31 mouse cellular contexts compared by ENCODE assay signal in the genomic region with DNA sequence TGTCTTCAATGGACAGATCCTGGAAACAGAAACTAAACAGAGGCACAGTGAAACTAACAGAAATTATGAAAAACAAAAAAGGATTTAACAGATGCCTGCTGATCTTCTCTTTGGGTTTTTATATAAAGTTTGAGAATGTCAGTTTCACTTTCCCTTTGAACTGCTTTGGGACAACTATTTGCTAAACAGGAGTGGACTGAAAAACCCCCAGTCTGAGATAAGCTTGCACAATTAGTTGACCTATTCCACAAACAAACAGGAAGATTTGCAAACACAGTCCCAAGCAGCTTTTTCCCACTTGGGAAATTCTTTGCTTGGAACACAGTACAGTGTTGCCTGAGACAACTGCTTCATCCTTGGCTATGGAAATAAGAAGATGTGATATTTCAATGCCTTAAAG. TPM values are rescaled to one million over a fixed set of nuclear protein-coding genes. Genes with fewer than 3 reads are reported as not detected.
DNase-seq lines count a peak whose midpoint lies in the region; ATAC-seq and TF ChIP-seq lines count a peak whose summit lies in the region.
"Had no signal": no experiment of that assay in that cellular context is flagged by ENCODE, and none has a peak within 500 bp of the region (broad histone marks: within the 10 kb centered on the region; RNA-seq: fewer than 3 reads in every experiment).

No protein-coding gene starts in this region.

- no peak for TF ChIP-seq EP300 in liver, postnatal 0 days (IDR thresholded peaks at IDR 0.05; ENCODE audit: low read depth)

- H3K4me3 ChIP-seq in liver, postnatal 0 days (ENCODE audit: low read depth, low read length): no peak overlapping the region
- no peak overlapping the region for H3K4me3 ChIP-seq in liver, embryonic 11.5 days (ENCODE audit: low read depth, low read length)
- no peak overlapping the region for H3K4me3 ChIP-seq in hindbrain, embryonic 11.5 days (ENCODE audit: low read depth, low read length)
- H3K4me3 ChIP-seq: embryonic facial prominence, embryonic 13.5 days; embryonic facial prominence, embryonic 15.5 days; erythroblast, embryonic 14.5 days; forebrain, embryonic 10.5 days; forebrain, embryonic 12.5 days had no signal

- no peak overlapping the region; the same call in 1 of the 2 replicates for H3K9ac ChIP-seq in liver, postnatal 0 days (replicated peaks)
- H3K9ac ChIP-seq in liver, embryonic 11.5 days (ENCODE audit: low read depth, low read length): no peak overlapping the region
- H3K9ac ChIP-seq in hindbrain, embryonic 11.5 days (ENCODE audit: low read depth, low read length): no peak overlapping the region
- H3K9ac ChIP-seq: embryonic facial prominence, embryonic 13.5 days; embryonic facial prominence, embryonic 15.5 days; forebrain, embryonic 12.5 days; forebrain, postnatal 0 days had no signal

- no peaks in the 10 kb centered on the region for H3K36me3 ChIP-seq in liver, postnatal 0 days (replicated peaks; ENCODE audit: insufficient read depth, low read length)
- no peaks in the 10 kb centered on the region for H3K36me3 ChIP-seq in liver, embryonic 11.5 days (ENCODE audit: control insufficient read depth, insufficient read depth, low read length)
- H3K36me3 ChIP-seq in hindbrain, embryonic 11.5 days (ENCODE audit: control insufficient read depth, insufficient read depth, low read length): no peaks in the 10 kb centered on the region
- H3K36me3 ChIP-seq: embryonic facial prominence, embryonic 13.5 days; embryonic facial prominence, embryonic 15.5 days; forebrain, embryonic 10.5 days; forebrain, embryonic 12.5 days; G1E had no signal

- peak overlapping the region; percentile 34 for H3K27ac ChIP-seq in liver, postnatal 0 days (ENCODE audit: low read depth)
- no peak overlapping the region for H3K27ac ChIP-seq in liver, embryonic 11.5 days (ENCODE audit: low read depth, low read length)
- H3K27ac ChIP-seq in hindbrain, embryonic 11.5 days (ENCODE audit: low read depth, low read length): no peak overlapping the region
- H3K27ac ChIP-seq: embryonic facial prominence, embryonic 13.5 days; embryonic facial prominence, embryonic 15.5 days; forebrain, embryonic 10.5 days; forebrain, embryonic 12.5 days had no signal

- no peaks in the 10 kb centered on the region for H3K4me1 ChIP-seq in liver, postnatal 0 days (ENCODE audit: insufficient read depth)
- H3K4me1 ChIP-seq in liver, embryonic 11.5 days (replicated peaks; ENCODE audit: control insufficient read depth, insufficient read depth, low read length): no peaks in the 10 kb centered on the region
- no peaks in the 10 kb centered on the region for H3K4me1 ChIP-seq in hindbrain, embryonic 11.5 days (replicated peaks; ENCODE audit: control insufficient read depth, insufficient read depth, low read length)
- H3K4me1 ChIP-seq: embryonic facial prominence, embryonic 13.5 days; embryonic facial prominence, embryonic 15.5 days; forebrain, embryonic 10.5 days; forebrain, embryonic 12.5 days had no signal

- H3K27me3 ChIP-seq in liver, postnatal 0 days (ENCODE audit: insufficient read depth, low read length): no peaks in the 10 kb centered on the region
- no peaks in the 10 kb centered on the region for H3K27me3 ChIP-seq in liver, embryonic 11.5 days (replicated peaks; ENCODE audit: control insufficient read depth, insufficient read depth, low read length)
- no peaks in the 10 kb centered on the region for H3K27me3 ChIP-seq in hindbrain, embryonic 11.5 days (ENCODE audit: control insufficient read depth, insufficient read depth, low read length)
- H3K27me3 ChIP-seq: CH12.LX; embryonic facial prominence, embryonic 13.5 days; embryonic facial prominence, embryonic 15.5 days; forebrain, embryonic 12.5 days had no signal

- no peaks in the 10 kb centered on the region for H3K9me3 ChIP-seq in liver, postnatal 0 days (ENCODE audit: low read length)
- no peaks in the 10 kb centered on the region for H3K9me3 ChIP-seq in liver, embryonic 11.5 days (ENCODE audit: control insufficient read depth, low read length)
- H3K9me3 ChIP-seq in hindbrain, embryonic 11.5 days (ENCODE audit: control insufficient read depth, low read length): no peaks in the 10 kb centered on the region
- H3K9me3 ChIP-seq: embryonic facial prominence, embryonic 13.5 days; embryonic facial prominence, embryonic 15.5 days; forebrain, embryonic 10.5 days; forebrain, embryonic 12.5 days; G1E had no signal

- ATAC-seq in liver, postnatal 0 days: peak; percentile 51
- no peak for ATAC-seq in liver, embryonic 11.5 days (replicated peaks; ENCODE audit: low FRiP score)
- no peak for ATAC-seq in hindbrain, embryonic 11.5 days (ENCODE audit: low FRiP score)
- ATAC-seq: activated CD4-positive, CD25-positive, alpha-beta regulatory T cell, adult 4 months; forebrain, embryonic 14.5 days; forebrain, postnatal 0 days; Patski had no signal

- DNase-seq in liver, postnatal 0 days: no peak
- DNase-seq in liver, embryonic 11.5 days (ENCODE audit: low spot score): no peak
- DNase-seq in CD4-positive, CD25-positive, alpha-beta regulatory T cell, adult 2 months (ENCODE audit: low read depth, low spot score): peak; percentile 12
- peak; percentile 55 for DNase-seq in adipocyte (ENCODE audit: low spot score)
- no peak for DNase-seq in hindbrain, embryonic 11.5 days (ENCODE audit: low spot score)
- DNase-seq in frontal cortex, postnatal 25 days (ENCODE audit: low spot score in 2 of 2): no peak
- DNase-seq in kidney, adult 11 months: no peak
- DNase-seq: adrenal gland, adult 2 months; adrenal gland, postnatal 10 days; adrenal gland, postnatal 25 days; cerebellum, adult 11 months; cerebellum, adult 18-20 months; cerebellum, adult 8-10 months; cerebellum, adult 9-11 months; cerebellum, postnatal 14 days; cerebellum, postnatal 36 days; embryo, embryonic 11 days; forebrain, postnatal 0 days had no signal

- H3K4me2 ChIP-seq in liver, postnatal 0 days (ENCODE audit: low read depth, low read length): peak overlapping the region; percentile 26; the same call in 1 of the 2 replicates
- no peak overlapping the region for H3K4me2 ChIP-seq in liver, embryonic 11.5 days
- no peak overlapping the region for H3K4me2 ChIP-seq in hindbrain, embryonic 11.5 days (replicated peaks; ENCODE audit: low read depth, low read length)
- H3K4me2 ChIP-seq: embryonic facial prominence, embryonic 13.5 days; embryonic facial prominence, embryonic 15.5 days; forebrain, embryonic 12.5 days had no signal

- TF ChIP-seq CTCF in liver, postnatal 0 days (IDR thresholded peaks at IDR 0.05; ENCODE audit: low read depth): no peak

RNA-seq across cellular contexts. Expression of a gene that starts 19.7 kb away (rescaled TPM):
- polyA plus RNA-seq in liver, postnatal 0 days (2015; fragmentation: Nextera tagmentation; extraction: Ambion mirVana): not detected in 2 replicates
- polyA plus RNA-seq in liver, embryonic 11.5 days (2014; fragmentation: Nextera tagmentation; extraction: Ambion mirVana): not detected in 2 replicates
- not detected in 2 replicates for polyA plus RNA-seq in hindbrain, embryonic 11.5 days (2014; fragmentation: Nextera tagmentation; extraction: Ambion mirVana)
- polyA plus RNA-seq: activated CD4-positive, CD25-positive, alpha-beta regulatory T cell, adult 4 months; adrenal gland, adult 2 months; brain, embryonic 14.5 days; C2C12; embryonic facial prominence, embryonic 11.5 days; embryonic facial prominence, embryonic 13.5 days; embryonic facial prominence, embryonic 15.5 days; erythroblast, embryonic 14.5 days; forebrain, embryonic 10.5 days; forebrain, embryonic 12.5 days; forebrain, embryonic 14.5 days; forebrain, postnatal 0 days; G1E; Patski had no signal

RNA-seq across cellular contexts. Expression of a gene that starts 43.3 kb away (rescaled TPM):
- polyA plus RNA-seq in liver, postnatal 0 days (2015; fragmentation: Nextera tagmentation; extraction: Ambion mirVana): 0.13 and 0.26 TPM in 2 replicates
- not detected in 2 replicates for polyA plus RNA-seq in liver, embryonic 11.5 days (2014; fragmentation: Nextera tagmentation; extraction: Ambion mirVana)
- not detected in 2 replicates for polyA plus RNA-seq in hindbrain, embryonic 11.5 days (2014; fragmentation: Nextera tagmentation; extraction: Ambion mirVana)
- polyA plus RNA-seq: activated CD4-positive, CD25-positive, alpha-beta regulatory T cell, adult 4 months; brain, embryonic 14.5 days; C2C12; embryonic facial prominence, embryonic 11.5 days; embryonic facial prominence, embryonic 13.5 days; embryonic facial prominence, embryonic 15.5 days; erythroblast, embryonic 14.5 days; forebrain, embryonic 10.5 days; forebrain, embryonic 12.5 days; forebrain, embryonic 14.5 days; forebrain, postnatal 0 days; G1E; Patski had no signal

RNA-seq across cellular contexts. Expression of a gene that starts 44.5 kb away (rescaled TPM):
- polyA plus RNA-seq in liver, postnatal 0 days (2015; fragmentation: Nextera tagmentation; extraction: Ambion mirVana): not detected in 2 replicates
- not detected in 2 replicates for polyA plus RNA-seq in liver, embryonic 11.5 days (2014; fragmentation: Nextera tagmentation; extraction: Ambion mirVana)
- not detected in 2 replicates for polyA plus RNA-seq in hindbrain, embryonic 11.5 days (2014; fragmentation: Nextera tagmentation; extraction: Ambion mirVana)
- polyA plus RNA-seq: adrenal gland, adult 2 months; brain, embryonic 14.5 days; C2C12; embryonic facial prominence, embryonic 11.5 days; embryonic facial prominence, embryonic 13.5 days; embryonic facial prominence, embryonic 15.5 days; erythroblast, embryonic 14.5 days; forebrain, embryonic 10.5 days; forebrain, embryonic 12.5 days; forebrain, embryonic 14.5 days; Patski had no signal

Comparison
In these comparisons a context has a peak if more than half of its experiments do, and no peak if none do; other contexts are left out.
1. DNase-seq: peak in CD4-positive, CD25-positive, alpha-beta regulatory T cell, adult 2 months (single experiment) and adipocyte (single experiment); none in liver, postnatal 0 days (single experiment), liver, embryonic 11.5 days (single experiment), hindbrain, embryonic 11.5 days (single experiment), frontal cortex, postnatal 25 days (0 of 2) and kidney, adult 11 months (single experiment).